Mouse (Mus musculus) G1E (cell line): ENCODE results near the gene Dusp5. TPM values are rescaled to one million over a fixed set of nuclear protein-coding genes. Genes with fewer than 3 reads are reported as not detected.

ENCODE experiments used
- ATAC-seq: 2 replicates; pipeline ENCODE4 v1.8.0; 2016; ENCODE audit warnings: mild to moderate bottlenecking; ENCODE audit not compliant: insufficient number of reproducible peaks, poor library complexity, low FRiP score, severe bottlenecking; ENCODE audit errors: extremely low read depth
- DNase-seq: peaks from one replicate; pipeline ENCODE4 v3.0.0; 2012; ENCODE audit warnings: low spot score
- H3K27me3 ChIP-seq: 2 replicates; pipeline ENCODE4 v1.6.1; 2012; ENCODE audit warnings: mild to moderate bottlenecking, low read length, inconsistent platforms; ENCODE audit not compliant: insufficient read depth
- H3K36me3 ChIP-seq: replicated peaks from 2 replicates; pipeline ENCODE3; 2012; ENCODE audit warnings: mild to moderate bottlenecking, inconsistent platforms
- H3K4me1 ChIP-seq: 2 replicates; pipeline ENCODE4 v1.6.1; 2012; ENCODE audit warnings: low read depth, low read length, inconsistent platforms, mixed read lengths; ENCODE audit not compliant: insufficient read depth
- H3K4me3 ChIP-seq: 2 replicates; pipeline ENCODE4 v1.5.1; 2012; ENCODE audit warnings: low read depth, mild to moderate bottlenecking, inconsistent platforms, low read length, moderate library complexity, mixed read lengths
- H3K9me3 ChIP-seq: replicated peaks from 2 replicates; pipeline ENCODE4 v1.6.1; 2012; ENCODE audit warnings: inconsistent platforms
- CTCF ChIP-seq: IDR thresholded peaks from 2 replicates; pipeline ENCODE4 v1.5.1; 2012; ENCODE audit warnings: low read depth, low read length, inconsistent platforms, mixed read lengths
- GATA1 ChIP-seq: IDR thresholded peaks from 2 replicates; pipeline ENCODE4 v1.6.1; 2012; ENCODE audit warnings: borderline replicate concordance, low read length, inconsistent platforms, mixed read lengths
- GATA2 ChIP-seq: IDR thresholded peaks from 2 replicates; pipeline ENCODE4 v1.6.1; 2012; ENCODE audit warnings: low read depth, low read length, inconsistent platforms, borderline replicate concordance
- POLR2AphosphoS5 ChIP-seq: IDR thresholded peaks from 2 replicates; pipeline ENCODE4 v1.6.1; 2012; ENCODE audit warnings: low read depth, low read length, inconsistent platforms; ENCODE audit not compliant: insufficient replicate concordance
- TAL1 ChIP-seq: conservative IDR thresholded peaks from 2 replicates; pipeline ENCODE4 v1.6.1; 2012; ENCODE audit warnings: low read depth, low read length, inconsistent platforms, mixed read lengths
- polyA plus RNA-seq: library from polyadenylated mRNA; stranded (reverse); fragments of >175 nt; gene quantifications from 2 replicates; pipeline ENCODE4 v1.2.3, GENCODE M21; 2012
- total RNA-seq, 2 experiments: library from RNA; stranded (forward) in 1 of 2; stranded (reverse) in 1 of 2; fragments of 200-1000 nt in 1 of 2; fragments of >200 nt in 1 of 2; fragmentation: Nextera tagmentation in 1 of 2; gene quantifications; 2 replicates each; pipeline ENCODE4 v1.2.3; 2014 to 2017

Gene Dusp5
- total and polyA plus RNA-seq, 3 experiments = 0.03 to 0.05 TPM; not detected in 1

- H3K36me3 ChIP-seq = no peaks in the 10 kb centered on the region
- ATAC-seq (no peak), DNase-seq (no peak)
- no peak overlapping the region for H3K4me3 ChIP-seq
- no peaks in the 10 kb centered on the region for H3K27me3 ChIP-seq
- no peaks in the 10 kb centered on the region for H3K4me1 ChIP-seq
- peaks cover 10% of the 10 kb centered on the region for H3K9me3 ChIP-seq
- TF ChIP-seq GATA1 = no peak
- no peak for TF ChIP-seq CTCF
- no peak for TF ChIP-seq GATA2
- TF ChIP-seq TAL1 = no peak
- TF ChIP-seq POLR2AphosphoS5 = no peak
Measured at GRCm38 (mm10) chr19:53533810-53534601, 5.1 kb downstream of the Dusp5 start.

- Histone ChIP-seq H3K4me1 (no peaks in the 10 kb centered on the region), H3K27me3 (no peaks in the 10 kb centered on the region), H3K9me3 (peaks cover 1% of the 10 kb centered on the region), H3K36me3 (no peaks in the 10 kb centered on the region), H3K4me3 (no peak overlapping the region)
- TF ChIP-seq CTCF (no peak), GATA2 (no peak), TAL1 (no peak), POLR2AphosphoS5 (no peak), GATA1 (no peak)
- no peak for ATAC-seq
- DNase-seq = no peak
Measured at GRCm38 (mm10) chr19:53534757-53535410, 6.0 kb downstream of the Dusp5 start.

DNA sequence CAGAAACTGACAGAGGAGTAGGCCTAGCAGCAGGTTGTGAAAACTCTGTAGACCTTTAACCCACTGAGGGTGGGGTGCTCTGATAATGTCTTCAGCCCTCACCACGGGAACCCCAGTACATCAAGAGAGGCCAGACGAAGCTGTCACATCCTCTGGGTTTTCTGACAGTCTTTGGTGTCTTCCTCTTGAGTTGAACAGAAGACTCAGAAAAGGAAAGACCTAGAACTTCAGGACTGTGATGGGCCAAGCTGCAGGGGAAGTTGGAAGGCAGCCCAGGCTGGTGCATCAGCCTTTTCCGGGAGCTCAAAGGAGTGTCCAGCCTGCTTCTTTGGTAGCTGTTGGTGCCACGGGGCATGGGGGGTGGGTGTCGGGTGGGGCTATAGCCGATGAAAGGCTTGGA is 6.5 kb downstream of the Dusp5 start:
- TF ChIP-seq POLR2AphosphoS5 = no peak
- TF ChIP-seq CTCF = no peak
- no peak for TF ChIP-seq GATA1
- TF ChIP-seq GATA2 = no peak
- no peak for TF ChIP-seq TAL1
- H3K27me3 ChIP-seq = no peaks in the 10 kb centered on the region
- ATAC-seq = no peak
- no peaks in the 10 kb centered on the region for H3K36me3 ChIP-seq
- H3K4me3 ChIP-seq = no peak overlapping the region
- no peak for DNase-seq
- H3K4me1 ChIP-seq = no peaks in the 10 kb centered on the region
- H3K9me3 ChIP-seq = no peaks in the 10 kb centered on the region

- Histone ChIP-seq H3K36me3 (no peaks in the 10 kb centered on the region), H3K27me3 (no peaks in the 10 kb centered on the region), H3K4me1 (no peaks in the 10 kb centered on the region), H3K4me3 (no peak overlapping the region), H3K9me3 (no peaks in the 10 kb centered on the region)
- ATAC-seq (no peak), DNase-seq (no peak)
- TF ChIP-seq CTCF (no peak), POLR2AphosphoS5 (no peak), GATA2 (no peak), GATA1 (no peak), TAL1 (no peak)
Measured at GRCm38 (mm10) chr19:53536251-53536650, 7.3 kb downstream of the Dusp5 start.

- Histone ChIP-seq H3K27me3 (no peaks in the 10 kb centered on the region), H3K4me3 (no peak overlapping the region), H3K4me1 (no peaks in the 10 kb centered on the region), H3K9me3 (no peaks in the 10 kb centered on the region), H3K36me3 (no peaks in the 10 kb centered on the region)
- no peak for ATAC-seq
- TF ChIP-seq CTCF (no peak), GATA1 (no peak), GATA2 (no peak), TAL1 (no peak), POLR2AphosphoS5 (no peak)
- no peak for DNase-seq
Measured at GRCm38 (mm10) chr19:53536731-53537666, 8.1 kb downstream of the Dusp5 start.

DNA sequence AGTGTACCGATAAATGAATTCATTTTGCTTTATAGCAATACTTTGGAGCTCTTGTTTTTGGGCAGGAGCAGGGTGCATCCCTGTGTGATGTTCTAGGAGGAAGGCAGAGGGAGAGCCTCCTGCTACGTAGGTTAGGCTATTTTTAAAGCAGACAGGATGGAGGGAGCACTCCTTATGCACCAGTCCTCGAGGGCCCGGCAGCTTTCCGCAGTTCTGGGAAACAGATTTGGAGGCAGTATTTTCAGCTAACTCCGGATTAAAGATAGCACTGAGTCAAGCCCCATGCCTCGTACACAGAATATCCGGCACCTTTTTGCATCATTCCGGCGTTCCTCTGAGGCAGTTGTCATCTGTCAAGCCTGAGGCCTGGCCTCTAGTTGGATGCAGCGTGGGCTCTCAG is 9.1 kb downstream of the Dusp5 start:
- TF ChIP-seq TAL1 = no peak
- no peak for TF ChIP-seq GATA2
- TF ChIP-seq POLR2AphosphoS5 = no peak
- no peak for TF ChIP-seq GATA1
- no peak for TF ChIP-seq CTCF
- Histone ChIP-seq H3K9me3 (no peaks in the 10 kb centered on the region), H3K36me3 (no peaks in the 10 kb centered on the region), H3K4me3 (no peak overlapping the region), H3K4me1 (no peaks in the 10 kb centered on the region), H3K27me3 (no peaks in the 10 kb centered on the region)
- ATAC-seq (no peak), DNase-seq (no peak)
